Mouse (Mus musculus) embryonic facial prominence, embryonic 10.5 days (tissue): ENCODE data around the gene Rasd2. TPM values are rescaled to one million over a fixed set of nuclear protein-coding genes. Genes with fewer than 3 reads are reported as not detected.

Experiments
- DNase-seq: peaks from one replicate; pipeline ENCODE4 v3.0.0-alpha.2; 2017; ENCODE audit warnings: low spot score
- H3K27ac ChIP-seq: fragments of 300-500 bp; sonication (generic); replicated peaks from 2 replicates; pipeline ENCODE4 v1.5.1; 2016; ENCODE audit warnings: mild to moderate bottlenecking
- H3K27me3 ChIP-seq: fragments of 300-500 bp; sonication (generic); replicated peaks from 2 replicates; pipeline ENCODE4 v1.6.1; 2016; ENCODE audit warnings: low read depth, mild to moderate bottlenecking; ENCODE audit not compliant: poor library complexity, severe bottlenecking
- H3K36me3 ChIP-seq: fragments of 300-500 bp; sonication (generic); replicated peaks from 2 replicates; pipeline ENCODE4 v1.6.1; 2016; ENCODE audit warnings: mild to moderate bottlenecking, moderate library complexity
- H3K4me1 ChIP-seq: fragments of 300-500 bp; sonication (generic); 2 replicates; pipeline ENCODE4 v1.6.1; 2016
- H3K4me3 ChIP-seq: fragments of 300-500 bp; sonication (generic); 2 replicates; pipeline ENCODE4 v1.5.1; 2016; ENCODE audit warnings: mild to moderate bottlenecking, moderate library complexity
- H3K9me3 ChIP-seq: fragments of 300-500 bp; sonication (generic); 2 replicates; pipeline ENCODE4 v1.6.1; 2016; ENCODE audit warnings: mild to moderate bottlenecking
- WGBS: fragments of 180-500 bp; shearing (Covaris S2); methylation state at CpG from one replicate; pipeline ENCODE4 v1.1.7; 2016; 5-methylcytosine and 5-hydroxymethylcytosine counted together
- polyA plus RNA-seq: library from polyadenylated mRNA; unstranded; fragments of >200 nt; fragmentation: Nextera tagmentation; extraction: Ambion mirVana; gene quantifications from 2 replicates; pipeline ENCODE4 v1.2.1, GENCODE M21; 2016

Rasd2 gene
- polyA plus RNA-seq, 1 experiment from 2014 or later, result 0.51 TPM

- no peak for DNase-seq
- Histone ChIP-seq H3K9me3 (no peaks in the 10 kb centered on the region), H3K4me1 (0 out of 2 replicates have a peak, but pooled peaks cover 5% of the 10 kb centered on the region), H3K27me3 (no peaks in the 10 kb centered on the region), H3K36me3 (no peaks in the 10 kb centered on the region), H3K4me3 (no peak overlapping the region), H3K27ac (no peak overlapping the region)
- 84% methylated on average over 2 of the region's 2 CpGs for WGBS
These were observed 10.3 kb upstream of the Rasd2 start for GRCm38 (mm10) chr8:75203420-75203819.

- no peak for DNase-seq
- no peak overlapping the region for H3K4me3 ChIP-seq
- H3K4me1 ChIP-seq, result no peaks in the 10 kb centered on the region
- peaks cover 5% of the 10 kb centered on the region; the same call in 1 of the 2 replicates for H3K27me3 ChIP-seq
- H3K36me3 ChIP-seq, result no peaks in the 10 kb centered on the region
- no peaks in the 10 kb centered on the region for H3K9me3 ChIP-seq
- H3K27ac ChIP-seq, result no peak overlapping the region
- WGBS, result 85% methylated on average over 13 of the region's 13 CpGs
These were observed 9.4 kb upstream of the Rasd2 start for GRCm38 (mm10) chr8:75204190-75204868.

DNA sequence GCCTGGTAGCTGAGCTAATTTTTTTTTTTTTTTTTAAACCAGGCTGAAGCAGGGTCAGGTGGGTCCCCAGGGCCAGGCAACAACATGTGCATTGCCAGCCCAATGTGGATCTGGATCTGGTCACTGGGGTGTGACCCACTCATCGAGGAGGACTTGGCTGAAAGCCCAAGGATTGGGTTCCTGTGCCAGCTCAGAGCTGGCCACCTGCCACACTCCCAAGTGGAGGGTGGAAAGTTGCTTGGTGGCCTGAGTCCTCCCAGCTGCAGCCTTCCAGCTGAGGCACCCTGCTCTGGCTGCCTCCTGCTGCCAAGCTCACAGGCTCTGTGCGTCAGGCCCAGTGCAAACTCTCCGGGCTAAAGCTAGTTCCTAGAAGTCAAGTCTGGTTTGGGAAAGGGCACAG is 2.3 kb upstream of the Rasd2 start:
- DNase-seq, result no peak
- Histone ChIP-seq H3K27ac (no peak overlapping the region), H3K9me3 (no peaks in the 10 kb centered on the region), H3K36me3 (no peaks in the 10 kb centered on the region), H3K27me3 (peaks cover 68% of the 10 kb centered on the region), H3K4me1 (peaks cover 22% of the 10 kb centered on the region), H3K4me3 (no peak overlapping the region)
- WGBS, result 84% methylated on average over 3 of the region's 3 CpGs

DNA sequence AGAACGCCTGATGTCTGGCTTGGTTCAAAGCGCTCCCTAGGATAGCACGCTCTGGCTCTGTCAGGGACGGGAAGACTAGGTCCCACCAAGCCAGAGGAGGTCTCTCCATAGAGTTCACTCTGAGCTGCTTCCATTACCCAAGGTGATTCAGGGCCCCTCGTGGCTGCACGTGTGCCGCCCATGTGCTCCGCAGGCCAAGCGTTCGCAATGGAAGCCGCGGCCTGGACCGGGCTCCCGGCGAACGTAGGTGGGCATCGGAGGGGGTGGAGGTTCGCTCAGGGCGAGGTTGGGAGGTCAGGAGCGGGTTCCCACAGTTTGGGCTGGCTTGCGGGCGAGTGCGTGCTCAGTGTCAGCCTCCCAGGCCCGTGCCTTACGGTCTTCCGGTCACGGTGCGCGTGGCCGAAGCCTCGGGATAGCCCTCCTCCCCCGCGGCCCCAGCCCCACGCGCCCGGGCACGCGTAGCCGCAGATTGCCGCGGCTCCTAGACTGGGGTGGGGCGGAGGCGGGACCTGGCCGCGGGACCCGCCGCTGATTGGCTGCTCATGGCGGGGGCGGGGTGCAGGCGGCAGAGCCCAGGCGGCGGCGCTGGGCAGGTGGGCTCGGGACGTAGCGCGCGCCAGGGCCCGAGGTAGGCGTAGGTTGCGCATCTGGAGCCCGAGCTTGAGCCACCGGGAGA is 975 bp upstream of the Rasd2 start:
- no peaks in the 10 kb centered on the region for H3K9me3 ChIP-seq
- WGBS, result under 1% methylated on average over 63 of the region's 63 CpGs
- H3K27me3 ChIP-seq, result peaks cover 81% of the 10 kb centered on the region

GRCm38 (mm10) chr8:75213307-75213651 is 465 bp upstream of the Rasd2 start:
- peaks cover 22% of the 10 kb centered on the region for H3K4me1 ChIP-seq
- under 1% methylated on average over 36 of the region's 36 CpGs for WGBS
- peak overlapping the region; percentile 65 for H3K4me3 ChIP-seq
- H3K27ac ChIP-seq, result 0 out of 2 replicates have a peak overlapping the region, but pooled peaks have one; percentile 24
- no peaks in the 10 kb centered on the region for H3K9me3 ChIP-seq
- no peak for DNase-seq
- peaks cover 81% of the 10 kb centered on the region for H3K27me3 ChIP-seq
- H3K36me3 ChIP-seq, result no peaks in the 10 kb centered on the region

More for the DNA sequence above, 975 bp upstream of the Rasd2 start:
- peaks cover 22% of the 10 kb centered on the region for H3K4me1 ChIP-seq
- H3K27ac ChIP-seq, result 0 out of 2 replicates have a peak overlapping the region, but pooled peaks have one; percentile 10
- peak overlapping the region; percentile 65 for H3K4me3 ChIP-seq
- H3K36me3 ChIP-seq, result no peaks in the 10 kb centered on the region
- peak; percentile 89 for DNase-seq

DNA sequence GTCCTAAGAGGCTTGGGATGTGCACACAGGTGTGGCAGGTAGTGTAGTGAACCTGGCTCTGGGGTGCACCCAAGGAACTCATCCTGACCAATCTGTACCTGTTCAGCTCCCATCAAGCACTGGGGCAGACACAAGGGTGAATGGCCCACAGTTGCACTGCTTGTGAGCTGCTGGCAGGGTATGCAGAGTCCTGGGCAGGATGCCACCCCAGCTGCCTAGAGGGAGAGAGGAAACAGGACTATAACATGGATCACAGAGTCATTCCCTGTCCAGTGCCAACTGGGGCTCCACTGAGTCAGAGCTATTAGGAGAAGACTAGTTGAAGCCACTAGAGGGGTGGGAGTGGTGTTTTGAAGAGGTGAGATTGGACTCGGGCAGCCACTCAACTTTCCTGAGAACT is 1.3 kb downstream of the Rasd2 start:
- Histone ChIP-seq H3K27ac (no peak overlapping the region), H3K9me3 (no peaks in the 10 kb centered on the region), H3K27me3 (peaks cover 72% of the 10 kb centered on the region), H3K4me3 (no peak overlapping the region), H3K36me3 (no peaks in the 10 kb centered on the region), H3K4me1 (peaks cover 22% of the 10 kb centered on the region)
- 68% methylated on average over 1 of the region's 1 CpGs for WGBS
- DNase-seq, result no peak

GRCm38 (mm10) chr8:75215931-75216330 is 2.2 kb downstream of the Rasd2 start:
- H3K36me3 ChIP-seq, result no peaks in the 10 kb centered on the region
- DNase-seq, result no peak
- H3K27ac ChIP-seq, result no peak overlapping the region
- 20% methylated on average over 5 of the region's 5 CpGs for WGBS
- no peaks in the 10 kb centered on the region for H3K9me3 ChIP-seq
- H3K4me3 ChIP-seq, result no peak overlapping the region
- peaks cover 22% of the 10 kb centered on the region for H3K4me1 ChIP-seq
- peaks cover 69% of the 10 kb centered on the region for H3K27me3 ChIP-seq

DNA sequence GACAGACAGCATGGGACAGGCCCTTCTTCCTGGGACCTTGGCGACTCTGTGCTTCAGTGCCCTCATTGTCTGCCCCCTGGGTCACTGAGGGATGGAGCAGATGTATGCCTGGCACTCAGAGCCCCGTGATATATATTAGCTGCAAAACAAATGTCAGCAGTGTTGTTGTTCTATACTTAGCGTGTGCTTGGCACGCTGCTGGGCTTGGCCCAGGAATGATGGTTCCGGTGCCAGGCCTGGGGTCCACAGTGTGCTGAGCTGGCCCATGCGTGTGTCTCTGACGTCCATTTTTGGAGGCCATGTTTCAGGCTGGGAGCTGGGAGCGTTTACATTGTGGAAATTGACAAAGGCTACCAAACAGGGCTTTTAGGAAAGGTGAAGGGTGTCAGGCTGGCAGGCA is 3.1 kb downstream of the Rasd2 start:
- Histone ChIP-seq H3K9me3 (no peaks in the 10 kb centered on the region), H3K4me3 (no peak overlapping the region), H3K27me3 (peaks cover 59% of the 10 kb centered on the region), H3K36me3 (no peaks in the 10 kb centered on the region), H3K27ac (no peak overlapping the region), H3K4me1 (peaks cover 22% of the 10 kb centered on the region)
- DNase-seq, result no peak
- 85% methylated on average over 8 of the region's 8 CpGs for WGBS

- Histone ChIP-seq H3K27me3 (peaks cover 48% of the 10 kb centered on the region), H3K27ac (no peak overlapping the region), H3K36me3 (no peaks in the 10 kb centered on the region), H3K4me3 (no peak overlapping the region), H3K4me1 (peaks cover 17% of the 10 kb centered on the region), H3K9me3 (no peaks in the 10 kb centered on the region)
- WGBS, result 16% methylated on average over 4 of the region's 4 CpGs
- peak; percentile 67 for DNase-seq
These were observed 4.2 kb downstream of the Rasd2 start for GRCm38 (mm10) chr8:75217969-75218368.

- no peaks in the 10 kb centered on the region for H3K36me3 ChIP-seq
- no peak for DNase-seq
- 74% methylated on average over 5 of the region's 5 CpGs for WGBS
- 0 out of 2 replicates have a peak, but pooled peaks cover 6% of the 10 kb centered on the region for H3K4me1 ChIP-seq
- H3K27me3 ChIP-seq, result peaks cover 27% of the 10 kb centered on the region
- H3K9me3 ChIP-seq, result no peaks in the 10 kb centered on the region
- no peak overlapping the region for H3K4me3 ChIP-seq
- H3K27ac ChIP-seq, result no peak overlapping the region
These were observed 6.4 kb downstream of the Rasd2 start for GRCm38 (mm10) chr8:75219877-75220738.

DNA sequence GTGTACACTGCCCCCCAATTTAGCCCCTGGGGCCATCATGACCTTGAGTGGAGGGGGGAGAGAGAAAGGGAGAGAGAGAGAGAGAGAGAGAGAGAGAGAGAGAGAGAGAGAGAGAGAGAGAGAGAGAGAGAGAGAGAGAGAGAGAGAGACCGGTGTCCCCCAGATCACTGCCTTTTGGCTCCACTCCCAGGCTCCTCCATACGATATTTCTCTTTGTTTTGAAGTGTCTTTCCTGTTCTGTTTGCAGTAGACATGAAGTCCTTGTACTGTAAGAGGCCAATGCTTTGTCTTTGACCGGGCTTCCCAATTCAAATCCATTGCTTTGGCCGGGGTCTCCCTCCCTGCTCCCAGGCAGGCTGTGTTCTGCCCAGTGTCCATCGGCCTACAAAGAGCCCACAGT is 8.9 kb downstream of the Rasd2 start:
- DNase-seq, result no peak
- 85% methylated on average over 5 of the region's 5 CpGs for whole genome bisulfite sequencing
- Histone ChIP-seq H3K27me3 (peaks cover 1% of the 10 kb centered on the region; the same call in 1 of the 2 replicates), H3K36me3 (no peaks in the 10 kb centered on the region), H3K9me3 (no peaks in the 10 kb centered on the region), H3K4me1 (no peaks in the 10 kb centered on the region), H3K4me3 (no peak overlapping the region), H3K27ac (no peak overlapping the region)

GRCm38 (mm10) chr8:75226773-75227172 is 13.0 kb downstream of the Rasd2 start:
- DNase-seq, result no peak
- Histone ChIP-seq H3K9me3 (no peaks in the 10 kb centered on the region), H3K27me3 (no peaks in the 10 kb centered on the region), H3K4me3 (no peak overlapping the region), H3K4me1 (no peaks in the 10 kb centered on the region), H3K27ac (no peak overlapping the region), H3K36me3 (no peaks in the 10 kb centered on the region)
- WGBS, result 77% methylated on average over 2 of the region's 2 CpGs
